Mouse (Mus musculus) stomach, postnatal 0 days (tissue): ENCODE measurements around the gene Ppp1ca. TPM values are rescaled to one million over a fixed set of nuclear protein-coding genes. Genes with fewer than 3 reads are reported as not detected.

Experiments
- ATAC-seq: fragments of 200-750 bp; cut with Nextera tagmentation; 2 replicates; pipeline ENCODE4 v1.8.0; 2017; ENCODE audit not compliant: low FRiP score, low TSS enrichment
- DNase-seq: peaks from one replicate; pipeline ENCODE4 v3.0.0-alpha.2; 2016; ENCODE audit warnings: low spot score
- H3K27ac ChIP-seq: fragments of 300-500 bp; sonication (generic); replicated peaks from 2 replicates; pipeline ENCODE4 v1.5.1; 2014; ENCODE audit warnings: mild to moderate bottlenecking, control low read depth
- H3K27me3 ChIP-seq: fragments of 300-500 bp; sonication (generic); 2 replicates; pipeline ENCODE4 v1.6.1; 2014; ENCODE audit warnings: low read length; ENCODE audit not compliant: control insufficient read depth, insufficient read depth
- H3K36me3 ChIP-seq: fragments of 300-500 bp; sonication (generic); 2 replicates; pipeline ENCODE4 v1.6.1; 2014; ENCODE audit warnings: low read length, mixed read lengths; ENCODE audit not compliant: control insufficient read depth, insufficient read depth
- H3K4me1 ChIP-seq: fragments of 300-500 bp; sonication (generic); replicated peaks from 2 replicates; pipeline ENCODE4 v1.6.1; 2014; ENCODE audit warnings: antibody characterized with exemption; ENCODE audit not compliant: control insufficient read depth, insufficient read depth
- H3K4me2 ChIP-seq: fragments of 300-500 bp; sonication (generic); replicated peaks from 2 replicates; pipeline ENCODE4 v1.6.1; 2014; ENCODE audit warnings: low read depth, mild to moderate bottlenecking, control low read depth, moderate library complexity
- H3K4me3 ChIP-seq: fragments of 300-500 bp; sonication (generic); 2 replicates; pipeline ENCODE4 v1.5.1; 2014; ENCODE audit warnings: low read depth, low read length, control low read depth
- H3K9ac ChIP-seq: fragments of 300-500 bp; sonication (generic); 2 replicates; pipeline ENCODE4 v1.6.1; 2014; ENCODE audit warnings: mild to moderate bottlenecking, low read length, control low read depth, mixed read lengths
- H3K9me3 ChIP-seq: fragments of 300-500 bp; sonication (generic); 2 replicates; pipeline ENCODE4 v1.6.1; 2016; ENCODE audit warnings: low read length; ENCODE audit not compliant: control insufficient read depth
- CTCF ChIP-seq: IDR thresholded peaks from 2 replicates; pipeline ENCODE4 v1.5.1; 2016; ENCODE audit warnings: antibody characterized with exemption, low read depth, mild to moderate bottlenecking, moderate library complexity
- EP300 ChIP-seq: optimal IDR thresholded peaks from 2 replicates; pipeline ENCODE3; 2016; ENCODE audit warnings: antibody characterized with exemption
- WGBS: fragments of 180-500 bp; shearing (Covaris S2); extraction: QIAGEN DNeasy Blood & Tissue Kit; methylation state at CpG from one replicate; pipeline ENCODE4 v1.1.7; 2014; 5-methylcytosine and 5-hydroxymethylcytosine counted together
- microRNA-seq: library from miRNA; unstranded; fragments of <30 nt; microRNA quantifications from one replicate; pipeline ENCODE4, GENCODE M21; 2016
- polyA plus RNA-seq: library from polyadenylated mRNA; unstranded; fragments of >200 nt; fragmentation: Nextera tagmentation; extraction: Ambion mirVana; gene quantifications from 2 replicates; pipeline ENCODE4 v1.2.1, GENCODE M21; 2015

The Ppp1ca gene
- polyA plus RNA-seq, 1 experiment from 2014 or later, result 497 TPM

DNA sequence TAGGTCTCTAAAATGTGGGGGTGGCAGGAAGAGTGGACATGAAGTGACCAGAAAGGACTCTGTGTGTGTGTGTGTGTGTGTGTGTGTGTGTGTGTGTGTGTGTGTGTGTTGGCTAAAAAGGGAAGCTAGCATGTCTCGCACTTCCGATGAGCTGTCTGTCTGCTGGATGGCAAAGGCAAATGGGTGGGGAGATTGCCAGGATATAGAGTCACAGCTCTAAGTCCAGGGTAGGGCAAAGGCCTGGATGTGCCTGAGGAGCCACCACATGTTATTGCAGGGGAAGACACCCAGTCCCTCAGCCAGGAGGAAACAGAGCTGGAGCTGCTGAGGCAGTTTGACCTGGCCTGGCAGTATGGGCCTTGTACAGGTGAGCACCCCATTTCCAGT, 40.3 kb downstream of the Ppp1ca start:
- H3K4me2 ChIP-seq, result peak overlapping the region; percentile 69
- DNase-seq (no peak), ATAC-seq (no peak)
- peaks cover 3% of the 10 kb centered on the region; the same call in 1 of the 2 replicates for H3K4me1 ChIP-seq
- peak overlapping the region; percentile 87 for H3K27ac ChIP-seq
- H3K4me3 ChIP-seq, result peak overlapping the region; percentile 47
- no peaks in the 10 kb centered on the region for H3K27me3 ChIP-seq
- no peaks in the 10 kb centered on the region for H3K36me3 ChIP-seq
- H3K9ac ChIP-seq, result peak overlapping the region; percentile 66
- no peak for TF ChIP-seq CTCF
- TF ChIP-seq EP300, result no peak
- WGBS, result 0% methylated on average over 2 of the region's 2 CpGs
- H3K9me3 ChIP-seq, result no peaks in the 10 kb centered on the region

DNA sequence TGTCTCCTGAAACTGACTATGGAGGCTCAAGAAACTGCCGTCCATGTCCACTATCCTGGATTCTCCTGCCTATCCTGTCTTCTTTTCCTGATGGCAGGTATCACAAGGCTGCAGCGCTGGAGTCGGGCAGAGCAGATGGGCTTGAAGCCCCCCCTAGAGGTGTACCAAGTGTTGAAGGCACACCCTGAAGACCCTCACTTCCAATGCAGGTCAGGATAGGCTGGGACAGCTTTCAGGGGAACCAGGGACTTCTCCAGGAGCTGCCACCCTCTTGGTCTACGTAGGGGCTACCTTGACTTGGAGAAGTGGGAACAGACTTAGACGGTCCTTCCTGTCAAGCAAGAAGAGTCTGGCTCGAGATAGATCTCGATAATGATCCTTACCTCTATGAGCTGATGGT, 40.8 kb downstream of the Ppp1ca start:
- peaks cover 3% of the 10 kb centered on the region; the same call in 1 of the 2 replicates for H3K4me1 ChIP-seq
- ATAC-seq (no peak), DNase-seq (no peak)
- no peaks in the 10 kb centered on the region for H3K9me3 ChIP-seq
- peak overlapping the region; percentile 66; the same call in 1 of the 2 replicates for H3K9ac ChIP-seq
- H3K4me3 ChIP-seq, result no peak overlapping the region
- no peak for TF ChIP-seq CTCF
- H3K4me2 ChIP-seq, result peak overlapping the region; percentile 69
- no peaks in the 10 kb centered on the region for H3K36me3 ChIP-seq
- no peaks in the 10 kb centered on the region for H3K27me3 ChIP-seq
- WGBS, result 80% methylated on average over 7 of the region's 7 CpGs
- H3K27ac ChIP-seq, result peak overlapping the region; percentile 87

DNA sequence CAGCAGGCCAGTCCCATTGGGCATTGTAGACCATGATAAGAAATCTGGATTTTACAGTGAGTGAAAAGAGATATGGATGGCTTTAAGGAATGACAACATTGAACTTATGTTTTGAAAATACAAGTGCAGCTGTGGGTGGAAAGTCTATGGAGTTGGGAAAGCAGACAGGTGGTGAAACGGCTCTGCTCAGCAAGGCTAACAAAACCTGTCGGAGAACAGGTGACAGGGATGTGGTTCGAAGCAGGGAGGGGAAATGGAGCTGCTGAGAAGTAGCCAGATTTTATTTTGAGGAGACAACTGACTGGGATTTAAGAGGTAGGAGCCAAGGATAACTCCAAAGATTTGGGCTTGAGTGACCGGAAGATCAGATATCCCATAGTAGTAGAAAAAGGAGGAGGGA, 42.7 kb downstream of the Ppp1ca start:
- Histone ChIP-seq H3K9me3 (no peaks in the 10 kb centered on the region), H3K27ac (no peak overlapping the region), H3K27me3 (no peaks in the 10 kb centered on the region), H3K4me1 (peaks cover 3% of the 10 kb centered on the region; the same call in 1 of the 2 replicates), H3K9ac (no peak overlapping the region), H3K4me2 (no peak overlapping the region), H3K4me3 (no peak overlapping the region), H3K36me3 (no peaks in the 10 kb centered on the region)
- ATAC-seq (no peak), DNase-seq (no peak)
- no peak for TF ChIP-seq EP300
- TF ChIP-seq CTCF, result no peak
- 66% methylated on average over 4 of the region's 4 CpGs for whole genome bisulfite sequencing

DNA sequence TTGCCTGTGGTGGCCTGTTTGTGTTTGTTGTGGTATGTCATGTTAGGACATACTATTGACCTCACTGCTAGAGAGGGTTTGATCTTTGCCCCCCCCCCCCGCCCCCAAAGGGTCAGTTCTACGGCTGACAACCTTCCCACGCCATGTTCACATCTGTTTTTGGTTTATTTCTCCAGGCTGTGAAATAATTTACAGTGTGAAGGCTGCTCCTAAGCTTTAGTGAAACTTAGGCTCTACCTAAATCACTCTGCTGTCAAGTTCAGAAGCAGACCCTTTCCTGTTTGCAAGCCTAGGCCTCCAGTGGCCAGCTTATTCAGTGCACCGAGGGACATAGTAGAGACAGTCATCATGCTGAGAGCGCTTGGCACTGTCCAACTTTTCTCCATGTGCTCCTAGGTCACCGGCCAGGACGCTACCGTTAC, 48.4 kb downstream of the Ppp1ca start:
- DNase-seq (no peak), ATAC-seq (no peak)
- H3K4me2 ChIP-seq, result no peak overlapping the region
- no peaks in the 10 kb centered on the region for H3K9me3 ChIP-seq
- H3K9ac ChIP-seq, result no peak overlapping the region
- TF ChIP-seq CTCF (no peak), EP300 (no peak)
- no peaks in the 10 kb centered on the region for H3K27me3 ChIP-seq
- no peaks in the 10 kb centered on the region for H3K36me3 ChIP-seq
- H3K4me1 ChIP-seq, result no peaks in the 10 kb centered on the region
- 50% methylated on average over 8 of the region's 8 CpGs for WGBS
- H3K27ac ChIP-seq, result no peak overlapping the region
- H3K4me3 ChIP-seq, result no peak overlapping the region

DNA sequence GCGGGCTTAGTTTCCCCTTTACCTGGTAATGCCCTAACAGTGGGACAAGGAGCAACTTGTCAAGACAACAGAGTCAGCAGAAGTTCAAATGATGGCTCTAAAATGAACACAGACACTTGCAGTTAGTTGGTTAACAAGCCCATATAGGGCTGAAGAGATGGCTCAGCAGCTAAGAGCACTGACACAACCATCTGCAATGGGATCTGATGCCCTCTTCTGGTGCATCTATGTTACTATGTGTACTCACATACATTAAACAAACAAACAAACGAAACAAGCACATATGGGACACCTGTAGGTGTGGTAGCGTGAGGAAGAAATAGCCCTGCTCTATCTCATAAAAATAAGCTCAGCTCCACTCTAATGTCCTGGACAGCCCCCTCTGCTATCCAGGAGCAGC, 50.6 kb downstream of the Ppp1ca start:
- Histone ChIP-seq H3K27ac (no peak overlapping the region), H3K4me2 (no peak overlapping the region), H3K36me3 (no peaks in the 10 kb centered on the region), H3K27me3 (no peaks in the 10 kb centered on the region), H3K9me3 (no peaks in the 10 kb centered on the region), H3K4me3 (no peak overlapping the region), H3K9ac (no peak overlapping the region), H3K4me1 (no peaks in the 10 kb centered on the region)
- ATAC-seq (no peak), DNase-seq (no peak)
- WGBS, result 57% methylated on average over 3 of the region's 3 CpGs
- peak; percentile 40; the same call in 1 of the 2 replicates for TF ChIP-seq CTCF
- TF ChIP-seq EP300, result no peak

DNA sequence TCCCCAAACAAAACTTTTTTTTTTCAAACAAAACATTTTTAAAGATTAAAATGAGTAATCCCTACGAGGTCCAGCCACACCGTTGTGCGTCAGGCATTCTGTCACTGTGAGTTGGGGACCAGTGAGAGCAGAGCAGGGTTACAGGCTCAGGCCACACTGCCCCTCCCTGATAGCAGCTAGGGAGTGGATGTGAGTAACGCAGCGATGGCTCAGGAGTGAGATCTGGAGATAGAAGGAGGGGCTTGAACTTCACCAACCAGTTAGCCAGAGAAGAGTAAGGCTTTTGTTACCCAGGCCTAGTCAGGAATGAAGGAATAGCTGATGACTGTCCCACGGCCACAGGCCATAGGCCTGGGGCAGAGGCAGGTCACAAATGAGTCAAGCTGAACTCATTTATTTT, 52.9 kb downstream of the Ppp1ca start:
- Histone ChIP-seq H3K4me2 (no peak overlapping the region), H3K27me3 (no peaks in the 10 kb centered on the region), H3K9me3 (no peaks in the 10 kb centered on the region), H3K4me1 (no peaks in the 10 kb centered on the region), H3K4me3 (no peak overlapping the region), H3K9ac (no peak overlapping the region), H3K36me3 (no peaks in the 10 kb centered on the region), H3K27ac (no peak overlapping the region)
- no peak for DNase-seq
- ATAC-seq, result peak; percentile 88
- TF ChIP-seq EP300, result no peak
- TF ChIP-seq CTCF, result no peak
- whole genome bisulfite sequencing, result 73% methylated on average over 6 of the region's 6 CpGs

Small RNA genes within 50 kb of the gene (microRNA-seq; reads per million reads assigned to microRNA genes)
- gene Gm26115, result not detected

Other genes starting within 250 kb of the Ppp1ca start
- 1.1 TPM in 2 replicates for gene Aldh3b3, start 233.4 kb upstream of the Ppp1ca start, polyA plus RNA-seq
- gene Aldh3b2, start 219.7 kb upstream of the Ppp1ca start, polyA plus RNA-seq, result 75.8 and 84.1 TPM in 2 replicates
- 9.9 TPM in 2 replicates for gene Acy3, start 205.5 kb upstream of the Ppp1ca start, polyA plus RNA-seq
- 0.05 TPM in 1 of 2 replicates, not detected in the other for gene Tbx10, start 199.3 kb upstream of the Ppp1ca start, polyA plus RNA-seq
- 39.3 and 40.7 TPM in 2 replicates for gene Nudt8, start 191.5 kb upstream of the Ppp1ca start, polyA plus RNA-seq
- 1.1 and 1.3 TPM in 2 replicates for gene Gm49405, start 191.4 kb upstream of the Ppp1ca start, polyA plus RNA-seq
- 1.2 and 1.7 TPM in 2 replicates for gene Doc2g, start 188.8 kb upstream of the Ppp1ca start, polyA plus RNA-seq
- 213 and 216 TPM in 2 replicates for gene Ndufv1, start 179.3 kb upstream of the Ppp1ca start, polyA plus RNA-seq
- 1,012 and 1,081 TPM in 2 replicates for gene Gstp1, start 154.1 kb upstream of the Ppp1ca start, polyA plus RNA-seq
- gene Gstp2, start 146.0 kb upstream of the Ppp1ca start, polyA plus RNA-seq, result 85.2 and 93.1 TPM in 2 replicates
- gene Gstp3, start 132.5 kb upstream of the Ppp1ca start, polyA plus RNA-seq, result 7.1 and 9.7 TPM in 2 replicates
- gene Cabp2, start 110.5 kb upstream of the Ppp1ca start, polyA plus RNA-seq, result not detected in 2 replicates
- 129 and 134 TPM in 2 replicates for gene Cdk2ap2, start 94.9 kb upstream of the Ppp1ca start, polyA plus RNA-seq
- 8.3 and 11.2 TPM in 2 replicates for gene Pitpnm1, start 92.1 kb upstream of the Ppp1ca start, polyA plus RNA-seq
- 47.0 and 48.0 TPM in 2 replicates for gene Aip, start 66.2 kb upstream of the Ppp1ca start, polyA plus RNA-seq
- 0.02 TPM in 1 of 2 replicates, not detected in the other for gene Gpr152, start 52.3 kb upstream of the Ppp1ca start, polyA plus RNA-seq
- gene Cabp4, start 48.0 kb upstream of the Ppp1ca start, polyA plus RNA-seq, result 0.05 TPM in 1 of 2 replicates, not detected in the other
- 127 and 133 TPM in 2 replicates for gene Coro1b, start 43.4 kb upstream of the Ppp1ca start, polyA plus RNA-seq
- 1.1 and 1.3 TPM in 2 replicates for gene Ptprcap, start 38.5 kb upstream of the Ppp1ca start, polyA plus RNA-seq
- gene Rps6kb2, start 28.7 kb upstream of the Ppp1ca start, polyA plus RNA-seq, result 41.1 and 49.3 TPM in 2 replicates
- gene Carns1, start 16.6 kb upstream of the Ppp1ca start, polyA plus RNA-seq, result 1.5 TPM in 2 replicates
- gene Tbc1d10c, start 781 bp upstream of the Ppp1ca start, polyA plus RNA-seq, result 2.3 and 2.9 TPM in 2 replicates
- 11.0 and 11.3 TPM in 2 replicates for gene Rad9a, start 9.6 kb downstream of the Ppp1ca start, polyA plus RNA-seq
- 3.2 and 3.6 TPM in 2 replicates for gene Clcf1, start 22.2 kb downstream of the Ppp1ca start, polyA plus RNA-seq
- gene AC109138.7, start 22.3 kb downstream of the Ppp1ca start, polyA plus RNA-seq, result not detected in 2 replicates
- 42.8 and 45.0 TPM in 2 replicates for gene Pold4, start 39.8 kb downstream of the Ppp1ca start, polyA plus RNA-seq
- gene Ssh3, start 77.1 kb downstream of the Ppp1ca start, polyA plus RNA-seq, result 36.9 and 41.0 TPM in 2 replicates
- gene Ankrd13d, start 91.1 kb downstream of the Ppp1ca start, polyA plus RNA-seq, result 5.0 and 5.2 TPM in 2 replicates
- 19.3 and 25.5 TPM in 2 replicates for gene Grk2, start 114.2 kb downstream of the Ppp1ca start, polyA plus RNA-seq
- 12.9 and 15.0 TPM in 2 replicates for gene Kdm2a, start 206.2 kb downstream of the Ppp1ca start, polyA plus RNA-seq
- 45.5 and 48.0 TPM in 2 replicates for gene Rhod, start 247.4 kb downstream of the Ppp1ca start, polyA plus RNA-seq